Mouse (Mus musculus): ENCODE measurements around the gene Zcchc13.
A peak's percentile ranks its signal among the peaks of the same experiment; 100 is the strongest.
"Not testable (repeated sequence)": the region's sequence is repeated elsewhere in the genome, so short reads cannot be mapped to it uniquely, and the experiment has no call there.

Gene Zcchc13

GRCm38 (mm10) chrX:103644301-103644700 is 13.9 kb downstream of the Zcchc13 start:
- no peak for DNase-seq

- no peak for DNase-seq
These were observed 21.7 kb downstream of the Zcchc13 start for GRCm38 (mm10) chrX:103652048-103652447.

- DNase-seq: no peak
These were observed 22.6 kb downstream of the Zcchc13 start for GRCm38 (mm10) chrX:103653021-103653420.

GRCm38 (mm10) chrX:103658985-103659384 is 28.6 kb downstream of the Zcchc13 start:
- DNase-seq: peak; percentile 4

- DNase-seq: not testable (repeated sequence)
These were observed 34.1 kb downstream of the Zcchc13 start for GRCm38 (mm10) chrX:103664445-103664844.

GRCm38 (mm10) chrX:103670245-103670644 is 39.9 kb downstream of the Zcchc13 start:
- no peak for DNase-seq

GRCm38 (mm10) chrX:103673761-103674160 is 43.4 kb downstream of the Zcchc13 start:
- no peak for DNase-seq

GRCm38 (mm10) chrX:103674674-103675073 is 44.3 kb downstream of the Zcchc13 start:
- DNase-seq: peak; percentile 39
